Mouse (Mus musculus) CH12.LX (cell line): Measurements from ENCODE around the gene A030005L19Rik. TPM values are rescaled to one million over a fixed set of nuclear protein-coding genes. Genes with fewer than 3 reads are reported as not detected.
"Not testable (repeated sequence)": the region's sequence is repeated elsewhere in the genome, so short reads cannot be mapped to it uniquely, and the experiment has no call there.

Experiments used
- DNase-seq: peaks from one replicate; pipeline ENCODE4 v3.0.0-alpha.2; 2013; ENCODE audit errors: extremely low read depth
- H3K27ac ChIP-seq: 2 replicates; pipeline ENCODE4 v1.5.1; 2012; ENCODE audit warnings: low read depth, mild to moderate bottlenecking, control low read depth, moderate library complexity; ENCODE audit not compliant: insufficient read depth
- H3K27me3 ChIP-seq: replicated peaks from 2 replicates; pipeline ENCODE3; 2012; ENCODE audit warnings: inconsistent platforms
- H3K36me3 ChIP-seq, 2 experiments: replicated peaks in 1 of 2; 2 replicates each; pipeline versions ENCODE3 to v1.6.1; 2012; ENCODE audit warnings: inconsistent platforms in 1 of 2, low read length in 1 of 2, mild to moderate bottlenecking in 1 of 2, mixed read lengths in 1 of 2, moderate library complexity in 1 of 2; ENCODE audit not compliant: control insufficient read depth in 1 of 2, insufficient read depth in 1 of 2
- H3K4me1 ChIP-seq, 2 experiments: 2 replicates each; pipeline ENCODE4 v1.6.1; 2012; ENCODE audit warnings: inconsistent platforms in 1 of 2, moderate library complexity in 1 of 2; ENCODE audit not compliant: insufficient read depth in 2 of 2, control insufficient read depth in 1 of 2
- H3K4me2 ChIP-seq: 2 replicates; pipeline ENCODE4 v1.6.1; 2012; ENCODE audit warnings: low read depth, mild to moderate bottlenecking, control low read depth; ENCODE audit not compliant: poor library complexity, insufficient read depth, severe bottlenecking
- H3K4me3 ChIP-seq, 3 experiments: fragments of 150-350 bp in 1 of 3; sonication (generic) in 1 of 3; replicated peaks in 1 of 3; 2 replicates each; pipeline versions ENCODE3 to v1.5.1; 2011 to 2012; ENCODE audit warnings: low read depth in 2 of 3, low read length in 2 of 3, mild to moderate bottlenecking in 2 of 3, moderate library complexity in 2 of 3, control low read depth in 1 of 3, improper control_type of control experiment in 1 of 3, inconsistent platforms in 1 of 3, mixed read lengths in 1 of 3; ENCODE audit not compliant: poor library complexity in 1 of 3
- H3K79me2 ChIP-seq: replicated peaks from 2 replicates; pipeline ENCODE4 v1.6.1; 2012; ENCODE audit warnings: mild to moderate bottlenecking, moderate library complexity; ENCODE audit not compliant: control insufficient read depth, poor library complexity, insufficient read depth, severe bottlenecking; ENCODE audit errors: extremely low read depth
- H3K9ac ChIP-seq: 2 replicates; pipeline ENCODE4 v1.6.1; 2012; ENCODE audit warnings: low read depth, mild to moderate bottlenecking, control low read depth, moderate library complexity; ENCODE audit not compliant: insufficient read depth
- H3K9me3 ChIP-seq: replicated peaks from 2 replicates; pipeline ENCODE3; 2012; ENCODE audit warnings: low read length, inconsistent platforms, mixed read lengths
- CHD1 ChIP-seq: IDR thresholded peaks from 2 replicates; pipeline ENCODE4 v1.6.1; 2012; ENCODE audit warnings: low read depth, low read length, improper control_type of control experiment, inconsistent platforms
- CTCF ChIP-seq, 2 experiments: IDR thresholded peaks in 1 of 2; conservative IDR thresholded peaks in 1 of 2; 2 replicates each; pipeline ENCODE4 v1.5.1; 2011 to 2012; ENCODE audit warnings: low read depth in 2 of 2, low read length in 2 of 2, improper control_type of control experiment in 1 of 2, inconsistent platforms in 1 of 2, mild to moderate bottlenecking in 1 of 2, moderate library complexity in 1 of 2
- ELF1 ChIP-seq: IDR thresholded peaks from 2 replicates; pipeline ENCODE4 v1.6.1; 2014; ENCODE audit warnings: low read depth, mild to moderate bottlenecking, inconsistent platforms, low read length, improper control_type of control experiment
- HCFC1 ChIP-seq: IDR thresholded peaks from 2 replicates; pipeline ENCODE4 v1.6.1; 2012; ENCODE audit warnings: low read depth, mild to moderate bottlenecking, inconsistent platforms, low read length, improper control_type of control experiment
- JUN ChIP-seq: IDR thresholded peaks from 2 replicates; pipeline ENCODE4 v1.6.1; 2011; ENCODE audit warnings: low read depth, mild to moderate bottlenecking, low read length, improper control_type of control experiment, moderate library complexity; ENCODE audit not compliant: insufficient read depth
- KAT2A ChIP-seq: IDR thresholded peaks from 2 replicates; pipeline ENCODE4 v1.6.1; 2012; ENCODE audit warnings: low read length, improper control_type of control experiment, inconsistent platforms; ENCODE audit not compliant: insufficient replicate concordance
- MAX ChIP-seq: IDR thresholded peaks from 2 replicates; pipeline ENCODE4 v1.6.1; 2011; ENCODE audit warnings: low read length, improper control_type of control experiment
- MEF2A ChIP-seq: IDR thresholded peaks from 2 replicates; pipeline ENCODE4 v1.6.1; 2014; ENCODE audit warnings: low read depth, mild to moderate bottlenecking, inconsistent platforms, low read length, improper control_type of control experiment, borderline replicate concordance
- POLR2A ChIP-seq: IDR thresholded peaks from 2 replicates; pipeline ENCODE4 v1.6.1; 2011; ENCODE audit warnings: low read depth, mild to moderate bottlenecking, improper control_type of control experiment, low read length
- RAD21 ChIP-seq: IDR thresholded peaks from 2 replicates; pipeline ENCODE4 v1.6.1; 2011; ENCODE audit warnings: low read depth, mild to moderate bottlenecking, low read length, improper control_type of control experiment, moderate library complexity
- RCOR1 ChIP-seq: conservative IDR thresholded peaks from 2 replicates; pipeline ENCODE4 v1.6.1; 2012; ENCODE audit warnings: low read depth, mild to moderate bottlenecking, inconsistent platforms, low read length, improper control_type of control experiment
- SIN3A ChIP-seq: IDR thresholded peaks from 2 replicates; pipeline ENCODE4 v1.6.1; 2012; ENCODE audit warnings: low read length, improper control_type of control experiment, inconsistent platforms
- USF1 ChIP-seq: IDR thresholded peaks from 2 replicates; pipeline ENCODE4 v1.6.1; 2014; ENCODE audit warnings: low read depth, mild to moderate bottlenecking, inconsistent platforms, low read length, improper control_type of control experiment
- USF2 ChIP-seq: conservative IDR thresholded peaks from 2 replicates; pipeline ENCODE4 v1.6.1; 2011; ENCODE audit warnings: low read depth, low read length, improper control_type of control experiment
- ZC3H11A ChIP-seq: IDR thresholded peaks from 2 replicates; pipeline ENCODE4 v1.6.1; 2012; ENCODE audit warnings: low read depth, mild to moderate bottlenecking, inconsistent platforms, low read length, improper control_type of control experiment
- ZKSCAN1 ChIP-seq: IDR thresholded peaks from 2 replicates; pipeline ENCODE4 v1.6.1; 2012; ENCODE audit warnings: low read depth, inconsistent platforms, low read length, improper control_type of control experiment, borderline replicate concordance
- dilution Hi-C: fragments of 300-500 bp; cut with MboI; formaldehyde crosslinking; loops from 2 replicates; pipeline ENCODE4 v1.14.3; 2020; ENCODE audit warnings: low sequenced_read_pairs; ENCODE audit not compliant: extremely low pct_unique_long_range_greater_than_20kb, extremely low pct_ligation_motif_present
- in situ Hi-C: fragments of 300-500 bp; cut with MboI; formaldehyde crosslinking; loops from 3 replicates; pipeline ENCODE4 v1.14.3; 2019; ENCODE audit warnings: low sequenced_read_pairs, low pct_ligation_motif_present, low pct_unique_long_range_greater_than_20kb, mixed read lengths
- polyA plus RNA-seq: library from polyadenylated mRNA; unstranded; fragments of >175 nt; gene quantifications from 2 replicates; pipeline ENCODE4 v1.2.1, GENCODE M21; 2012; ENCODE audit warnings: low read depth; ENCODE audit not compliant: insufficient read length
- total RNA-seq, 2 experiments: library from RNA; depleted of rRNA; stranded (reverse); fragments of 300-350 nt in 1 of 2; fragments of >200 nt in 1 of 2; gene quantifications; 2 replicates each; pipeline ENCODE4 v1.2.3; 2012 to 2014

A030005L19Rik gene
- total and polyA plus RNA-seq, 3 experiments, result not detected

DNA sequence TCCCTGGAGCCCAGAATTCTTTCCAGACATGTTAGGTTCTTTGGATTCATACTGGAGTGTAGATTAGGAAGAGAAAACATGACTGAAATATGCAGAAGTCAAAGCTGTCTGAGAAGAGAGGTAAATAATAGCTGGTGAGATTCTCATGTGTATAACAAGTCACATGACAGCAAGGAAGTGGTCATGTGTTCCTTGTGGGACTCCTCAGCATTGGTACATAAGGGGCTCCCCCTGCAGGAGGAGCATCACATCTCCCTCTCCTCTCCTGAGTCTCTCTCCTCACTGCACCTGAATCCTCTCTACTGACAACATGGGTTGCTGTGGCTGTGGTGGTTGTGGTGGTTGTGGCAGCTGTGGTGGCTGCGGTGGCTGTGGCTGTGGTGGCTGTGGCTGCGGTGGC is 32.9 kb downstream of the A030005L19Rik start:
- dilution Hi-C loops, H3K4me3 ChIP-seq, H3K27me3 ChIP-seq: not testable (repeated sequence)

DNA sequence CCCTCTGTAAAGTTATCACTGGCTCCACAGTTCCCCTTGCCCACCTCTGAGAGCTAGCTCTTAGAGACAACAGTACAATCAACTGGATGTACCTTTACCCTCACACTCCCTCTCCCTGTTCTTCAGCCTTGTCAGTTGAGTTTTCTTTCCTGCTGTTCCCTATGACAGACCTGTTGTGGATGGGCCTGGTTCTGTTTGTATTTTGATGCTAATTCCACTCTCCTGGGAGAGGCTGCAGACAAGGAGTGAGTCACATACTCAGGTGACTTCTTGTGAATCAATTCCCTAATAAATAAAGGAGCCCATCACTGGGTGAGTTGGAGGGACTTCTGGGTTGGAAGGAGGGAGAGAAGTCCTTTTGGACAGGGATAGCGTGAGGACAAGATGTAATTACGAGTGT is 35.5 kb downstream of the A030005L19Rik start:
- Histone ChIP-seq H3K9me3 (no peaks in the 10 kb centered on the region), H3K36me3 (no peaks in the 10 kb centered on the region), H3K9ac (no peak overlapping the region), H3K4me2 (no peak overlapping the region), H3K4me1 (no peaks in the 10 kb centered on the region), H3K79me2 (no peaks in the 10 kb centered on the region), H3K27ac (no peak overlapping the region), H3K27me3 (no peaks in the 10 kb centered on the region), H3K4me3 (no peak overlapping the region)
- no peak for TF ChIP-seq USF2
- no peak for TF ChIP-seq MAX
- TF ChIP-seq RCOR1, result no peak
- no peak for TF ChIP-seq ELF1
- TF ChIP-seq SIN3A, result no peak
- TF ChIP-seq USF1, result no peak
- TF ChIP-seq ZC3H11A, result no peak
- no peak for TF ChIP-seq HCFC1
- TF ChIP-seq RAD21, result no peak
- no peak for TF ChIP-seq JUN
- no peak for TF ChIP-seq CTCF (conservative IDR thresholded peaks at IDR 0.05 in 1 of 2, IDR thresholded peaks at IDR 0.05 in 1 of 2; ENCODE audit: low read depth in 2 of 2, low read length in 2 of 2)
- TF ChIP-seq CHD1, result no peak
- no peak for TF ChIP-seq MEF2A
- TF ChIP-seq KAT2A, result no peak
- no peak for TF ChIP-seq POLR2A
- TF ChIP-seq ZKSCAN1, result no peak
- dilution Hi-C loops, result no loop called here
- in situ Hi-C loops, result no loop called here
- no peak for DNase-seq

More for the DNA sequence above, 32.9 kb downstream of the A030005L19Rik start:
- H3K4me1 ChIP-seq, H3K36me3 ChIP-seq, DNase-seq, H3K9ac ChIP-seq, H3K27ac ChIP-seq, in situ Hi-C loops, H3K4me2 ChIP-seq, H3K79me2 ChIP-seq, H3K9me3 ChIP-seq: not testable (repeated sequence)
- TF ChIP-seq USF2 (0 out of 2 replicates have a peak, but pooled peaks have one; percentile 26), USF1 (peak; percentile 18; the same call in 1 of the 2 replicates), CTCF (conservative IDR thresholded peaks at IDR 0.05 in 1 of 2, IDR thresholded peaks at IDR 0.05 in 1 of 2; ENCODE audit: low read depth in 2 of 2, low read length in 2 of 2) (peak in 1 of 2 experiments; percentile 2; a peak in 1 of 4 replicates)

DNA sequence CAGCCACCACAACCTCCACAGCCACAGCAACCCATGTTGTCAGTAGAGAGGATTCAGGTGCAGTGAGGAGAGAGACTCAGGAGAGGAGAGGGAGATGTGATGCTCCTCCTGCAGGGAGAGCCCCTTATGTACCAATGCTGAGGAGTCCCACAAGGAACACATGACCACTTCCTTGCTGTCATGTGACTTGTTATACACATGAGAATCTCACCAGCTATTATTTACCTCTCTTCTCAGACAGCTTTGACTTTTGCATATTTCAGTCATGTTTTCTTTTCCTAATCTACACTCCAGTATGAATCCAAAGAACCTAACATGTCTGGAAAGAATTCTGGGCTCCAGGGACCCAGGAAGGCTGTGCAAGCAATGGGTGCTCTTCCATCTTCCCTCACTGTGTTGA is 42.8 kb downstream of the A030005L19Rik start, which contains the start of gene Gm7544:
Gene Gm7544 (minus strand): TSS at position 101 of the 400 bp plus-strand sequence.
- H3K4me1 ChIP-seq, DNase-seq, H3K79me2 ChIP-seq, H3K9ac ChIP-seq, H3K9me3 ChIP-seq, H3K4me2 ChIP-seq, H3K27ac ChIP-seq, H3K36me3 ChIP-seq, H3K27me3 ChIP-seq, H3K4me3 ChIP-seq, dilution Hi-C loops, in situ Hi-C loops: not testable (repeated sequence)
